Mouse (Mus musculus) gastrocnemius, postnatal 25 days (tissue): ENCODE results near the gene Prpsap1. TPM values are rescaled to one million over a fixed set of nuclear protein-coding genes. Genes with fewer than 3 reads are reported as not detected.

Source experiments
- DNase-seq: peaks from one replicate; pipeline ENCODE4 v3.0.0; 2022
- long read RNA-seq, 2 experiments: library from polyadenylated mRNA; stranded (forward); transcript quantifications; one replicate each; pipeline ENCODE4 v2.0.0; 2021
- total RNA-seq, 2 experiments: library from RNA; stranded (reverse); gene quantifications; 1 replicate in 1 of 2; 2 replicates in 1 of 2; pipeline ENCODE4 v1.2.3; 2021

The Prpsap1 gene
- total RNA-seq: 10 to 100 TPM; 17.0 to 18.9 TPM
- long read RNA-seq, experiment 1, transcript Prpsap1-201 (10 exons, 1,841 nt): major isoform, 18 of 21 reads
- long read RNA-seq, experiment 1, partial matches to known transcripts: 0 of 21 reads
- long read RNA-seq, experiment 1, other reads (novel, unspliced or antisense): 2 of 21 reads
- long read RNA-seq, experiment 2, transcript Prpsap1-201 (10 exons, 1,841 nt): major isoform, 33 of 37 reads
- long read RNA-seq, experiment 2, partial matches to known transcripts: 1 of 37 reads
- long read RNA-seq, experiment 2, other reads (novel, unspliced or antisense): 2 of 37 reads

GRCm38 (mm10) chr11:116493795-116494252, at the start of gene Prpsap1:
Gene Prpsap1, minus strand, starts transcription at chr11:116494202.
- DNase-seq: peak; percentile 50

DNA sequence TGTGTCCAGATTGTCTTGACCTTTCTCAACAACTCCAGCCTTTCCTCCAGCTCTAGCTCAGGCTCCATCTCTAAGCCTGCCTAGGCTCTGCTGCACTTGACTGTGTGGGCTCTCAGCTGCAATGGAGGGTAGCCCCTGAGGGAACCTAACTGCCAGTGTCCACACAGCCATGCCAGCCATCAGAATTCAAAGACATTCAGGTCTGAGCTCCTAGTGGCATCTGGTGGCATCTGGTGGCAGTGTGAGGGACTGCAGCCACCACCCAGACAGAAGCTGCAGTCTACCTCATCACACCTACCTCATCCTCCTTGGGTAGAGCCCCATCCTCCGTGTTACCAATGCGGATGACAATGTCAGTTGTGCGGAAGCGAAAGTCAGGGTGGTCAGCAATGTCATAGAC, 49.1 kb upstream of the Prpsap1 start:
- DNase-seq: no peak

GRCm38 (mm10) chr11:116541183-116541582, 47.2 kb upstream of the Prpsap1 start:
- DNase-seq: no peak

DNA sequence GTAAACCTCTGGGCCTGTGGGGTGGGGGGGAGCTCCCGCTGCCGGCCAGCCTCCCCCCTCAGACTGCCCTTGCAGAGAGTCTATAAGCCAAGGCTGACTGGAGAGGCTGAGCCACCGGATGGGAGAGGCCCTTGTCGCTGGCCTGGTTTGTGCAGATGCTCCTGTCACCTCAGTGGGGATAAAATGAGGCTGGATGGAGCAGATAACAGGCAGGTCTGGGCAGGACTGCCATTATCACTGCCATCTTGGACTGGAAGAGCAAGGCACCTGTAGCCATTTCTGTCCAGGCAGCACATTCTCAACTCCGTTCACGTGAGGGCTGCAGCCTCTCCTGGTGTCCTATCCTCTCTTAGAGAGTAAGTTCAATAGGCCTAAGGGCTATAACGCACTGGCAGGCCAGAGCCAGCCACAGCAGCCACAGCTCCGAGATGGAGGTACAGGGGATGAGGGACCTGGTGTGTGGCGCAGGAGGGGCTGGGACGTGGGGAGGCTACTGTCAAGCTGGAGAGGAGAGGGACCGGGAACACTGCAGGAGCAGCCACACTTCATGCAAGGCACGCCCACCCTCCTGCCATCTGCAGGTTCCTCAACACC, 44.2 kb upstream of the Prpsap1 start:
- no peak for DNase-seq

- DNase-seq: no peak
Measured at GRCm38 (mm10) chr11:116537388-116537787, 43.4 kb upstream of the Prpsap1 start.

GRCm38 (mm10) chr11:116536685-116537084, 42.7 kb upstream of the Prpsap1 start:
- DNase-seq: no peak

DNA sequence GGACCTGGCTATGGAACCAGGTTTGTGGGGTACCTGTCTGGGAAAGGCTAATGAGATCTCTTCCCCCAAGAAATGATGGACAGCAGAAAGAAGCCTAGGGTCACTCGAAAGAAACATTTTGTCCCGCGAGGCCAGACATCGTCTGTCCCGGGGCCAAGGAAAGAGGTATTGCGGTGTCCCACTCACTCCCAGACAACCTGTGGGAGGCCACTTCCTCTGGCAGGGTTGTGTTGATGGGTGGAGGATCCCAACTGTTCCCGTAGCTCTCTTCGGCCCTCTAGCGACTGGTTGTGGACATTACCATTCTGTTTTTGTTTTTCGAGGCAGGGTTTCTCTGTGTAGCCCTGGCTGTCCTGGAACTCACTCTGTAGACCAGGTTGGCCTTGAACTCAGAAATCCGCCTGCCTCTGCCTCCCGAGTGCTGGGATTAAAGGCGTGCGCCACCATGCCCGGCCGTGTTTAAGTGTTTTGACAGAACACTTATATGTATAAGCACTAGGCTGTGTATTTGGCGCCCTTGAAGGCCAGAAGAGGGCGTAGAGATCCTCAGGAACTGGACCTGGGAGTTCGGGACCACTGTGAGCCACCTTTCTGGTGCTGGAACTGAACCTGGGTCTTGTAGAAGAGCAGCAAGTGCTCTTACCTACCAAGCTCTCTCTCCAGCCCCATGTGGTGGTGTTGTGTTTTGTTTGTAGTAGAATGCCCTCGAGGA, 40.3 kb upstream of the Prpsap1 start:
- peak; percentile 57 for DNase-seq

DNA sequence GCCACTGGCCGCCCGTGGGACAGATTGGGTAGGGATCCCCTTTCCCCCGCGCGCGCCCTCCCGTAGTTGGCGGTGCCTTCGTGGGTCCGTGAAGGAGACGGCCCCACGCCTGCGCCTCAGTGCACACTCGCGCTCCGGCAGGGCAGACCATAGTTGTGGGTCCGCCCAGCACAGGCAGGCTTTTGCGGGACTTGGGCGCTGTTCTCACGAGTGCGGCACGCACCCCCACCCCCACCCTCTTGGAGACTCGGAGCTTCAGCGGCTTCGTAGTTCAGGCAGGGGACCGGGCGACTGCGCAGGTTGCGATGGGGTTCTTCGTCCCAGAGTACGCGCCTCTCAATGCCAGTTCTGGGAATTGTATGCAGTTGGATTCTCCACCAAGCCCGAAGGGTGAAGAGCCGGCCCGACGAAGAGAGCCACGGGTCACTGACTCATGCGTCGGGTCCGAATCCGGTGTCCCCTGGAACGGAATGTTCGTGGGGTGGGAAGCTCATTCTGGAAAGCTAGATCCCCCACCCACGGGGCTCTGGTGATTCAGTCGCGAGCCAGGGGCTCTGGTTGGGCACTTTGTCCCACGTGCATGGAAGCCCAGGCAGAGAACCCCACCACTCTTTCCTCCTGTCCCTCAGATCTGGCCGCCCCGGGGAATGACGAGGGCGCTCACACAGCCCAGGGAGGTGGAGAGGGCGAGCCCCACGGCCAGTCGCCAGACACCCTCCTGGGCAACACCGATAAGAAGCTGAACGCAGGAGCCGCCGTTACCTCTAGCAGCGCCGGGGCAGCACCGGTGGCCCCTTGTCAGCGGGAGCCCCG, 39.5 kb upstream of the Prpsap1 start:
- peak; percentile 34 for DNase-seq

GRCm38 (mm10) chr11:116532810-116533338, 38.9 kb upstream of the Prpsap1 start:
- peak; percentile 72 for DNase-seq

DNA sequence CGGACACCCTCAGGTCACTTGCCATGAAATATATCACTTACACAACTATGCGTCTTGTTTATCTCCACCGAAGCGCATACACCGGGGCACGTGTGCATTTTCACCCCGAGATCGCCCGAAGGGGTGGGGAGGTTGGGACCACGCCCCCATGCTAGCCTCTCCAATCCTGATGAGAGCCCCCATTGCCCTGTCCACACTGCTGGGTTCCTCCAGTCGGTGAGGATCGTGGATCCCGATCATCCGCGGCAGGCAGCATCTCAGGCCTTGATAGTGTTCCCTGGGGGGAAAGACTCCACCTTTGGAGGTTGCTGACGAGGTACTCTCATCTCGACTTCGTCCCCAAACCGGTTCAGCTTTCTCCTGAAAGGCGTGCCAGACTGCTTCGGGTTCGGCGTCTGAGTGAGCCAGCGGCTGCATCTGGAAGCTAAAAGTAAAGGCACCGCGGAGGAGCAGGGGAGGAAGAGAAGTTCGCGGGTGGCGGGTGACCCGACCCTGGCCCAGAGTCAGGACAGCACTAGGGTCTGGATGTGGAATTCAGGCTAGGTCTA, 38.3 kb upstream of the Prpsap1 start:
- DNase-seq: no peak

GRCm38 (mm10) chr11:116531371-116532191, 37.6 kb upstream of the Prpsap1 start:
- no peak for DNase-seq

DNA sequence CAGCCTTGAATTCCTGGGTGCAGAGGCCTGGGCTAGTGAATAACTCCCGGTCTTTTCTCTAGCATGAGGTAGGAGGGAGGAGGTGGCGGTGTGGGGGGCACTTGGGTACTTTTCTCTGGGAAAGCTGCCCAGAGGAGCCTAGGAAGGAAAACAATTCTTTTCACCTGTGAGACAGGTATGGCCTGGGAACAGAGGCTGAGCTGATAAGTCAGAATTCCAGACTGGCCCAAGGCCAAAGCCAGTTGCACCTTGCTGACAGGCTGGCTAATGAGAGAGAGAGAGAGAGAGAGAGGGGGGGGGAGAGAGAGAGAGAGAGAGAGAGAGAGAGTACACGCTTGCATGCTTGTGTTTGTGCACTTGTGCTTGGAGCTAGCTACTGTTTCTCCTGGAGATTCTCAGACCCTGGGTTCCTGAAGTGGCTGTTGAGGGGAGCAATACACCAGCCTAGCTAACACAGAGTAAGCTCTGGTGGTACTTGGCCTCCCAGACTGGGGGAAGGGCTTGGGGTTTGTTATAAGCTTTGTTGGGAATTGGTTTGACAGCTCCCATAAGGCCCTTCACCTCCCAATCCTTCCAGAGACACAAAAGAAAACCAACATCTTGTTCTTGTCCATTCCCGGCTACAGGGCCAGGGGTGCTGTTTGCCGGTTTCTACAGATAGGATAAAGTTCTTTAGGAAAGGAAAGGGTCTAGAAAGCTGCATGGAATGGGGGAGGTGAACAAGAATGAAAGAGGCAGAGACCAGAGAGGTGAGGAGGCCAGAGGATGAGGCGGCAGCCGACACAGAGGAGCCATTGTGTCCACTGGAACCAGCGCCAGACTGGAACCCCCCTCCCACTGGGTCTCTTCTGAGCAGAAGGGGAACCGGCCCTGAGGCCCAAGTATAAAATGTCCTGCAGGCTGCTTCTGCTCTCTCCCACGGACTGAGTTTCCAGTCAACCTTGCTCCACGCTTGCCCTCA, 36.5 kb upstream of the Prpsap1 start, which contains the start of gene Sphk1:
Sphk1 (plus strand) TSS at position 739 of the 961 bp plus-strand sequence.
- no peak for DNase-seq

DNA sequence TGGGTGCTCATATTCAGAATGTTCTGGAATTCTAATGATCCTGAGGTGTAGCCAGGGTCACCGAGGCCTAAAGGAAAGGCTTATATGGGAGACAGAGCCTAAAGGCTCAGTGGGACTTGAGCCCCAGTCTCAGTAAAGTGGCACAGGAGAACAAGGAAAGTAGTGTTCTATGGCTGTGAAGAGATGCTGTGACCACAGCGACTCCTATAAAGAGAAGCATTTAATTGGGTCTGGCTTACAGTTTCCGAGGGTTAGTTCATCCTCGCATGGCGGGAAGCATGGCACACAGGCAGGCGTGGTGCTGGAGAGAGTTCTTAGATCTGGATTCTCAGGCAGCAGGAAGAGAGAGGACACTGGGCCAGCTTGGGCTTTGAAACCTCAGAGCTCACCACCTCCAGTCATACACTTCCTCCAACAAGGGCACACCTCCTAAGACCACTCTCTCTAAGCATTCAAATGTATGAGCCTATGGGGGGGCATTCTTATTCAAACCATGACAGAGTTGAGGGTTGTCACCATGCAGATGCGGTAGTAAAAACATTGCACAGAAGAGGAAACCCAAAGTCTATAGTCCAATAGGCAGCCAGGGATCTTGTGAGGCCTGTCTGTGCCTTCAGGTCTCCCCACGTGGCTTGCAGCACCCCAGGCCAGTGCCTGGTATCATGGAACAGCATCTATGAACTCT, 34.8 kb upstream of the Prpsap1 start:
- DNase-seq: no peak

DNA sequence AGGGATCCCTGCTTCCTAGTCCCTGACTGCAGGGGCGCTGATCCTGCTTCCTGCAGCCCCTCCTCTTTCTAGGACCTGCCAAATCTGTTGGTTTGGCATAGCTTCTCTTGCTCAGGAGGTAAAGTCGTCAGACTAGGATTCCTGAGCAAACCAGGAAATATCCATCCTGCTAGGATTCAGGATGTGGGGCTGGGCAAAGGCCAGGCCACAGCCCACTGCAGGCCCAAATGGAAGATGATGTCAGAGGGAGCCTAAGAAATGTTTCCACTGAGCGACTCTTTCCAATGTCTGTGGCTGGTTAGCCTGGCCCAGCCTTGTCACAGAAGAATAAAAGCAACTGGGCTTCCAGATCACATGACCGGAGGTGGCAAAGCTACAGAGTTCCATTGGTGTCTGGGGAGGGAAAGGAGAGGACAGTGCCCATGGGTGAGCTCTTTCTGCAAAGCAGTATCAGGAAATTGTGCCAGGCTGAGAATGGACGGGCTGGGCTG, 29.7 kb upstream of the Prpsap1 start:
- peak; percentile 63 for DNase-seq

DNA sequence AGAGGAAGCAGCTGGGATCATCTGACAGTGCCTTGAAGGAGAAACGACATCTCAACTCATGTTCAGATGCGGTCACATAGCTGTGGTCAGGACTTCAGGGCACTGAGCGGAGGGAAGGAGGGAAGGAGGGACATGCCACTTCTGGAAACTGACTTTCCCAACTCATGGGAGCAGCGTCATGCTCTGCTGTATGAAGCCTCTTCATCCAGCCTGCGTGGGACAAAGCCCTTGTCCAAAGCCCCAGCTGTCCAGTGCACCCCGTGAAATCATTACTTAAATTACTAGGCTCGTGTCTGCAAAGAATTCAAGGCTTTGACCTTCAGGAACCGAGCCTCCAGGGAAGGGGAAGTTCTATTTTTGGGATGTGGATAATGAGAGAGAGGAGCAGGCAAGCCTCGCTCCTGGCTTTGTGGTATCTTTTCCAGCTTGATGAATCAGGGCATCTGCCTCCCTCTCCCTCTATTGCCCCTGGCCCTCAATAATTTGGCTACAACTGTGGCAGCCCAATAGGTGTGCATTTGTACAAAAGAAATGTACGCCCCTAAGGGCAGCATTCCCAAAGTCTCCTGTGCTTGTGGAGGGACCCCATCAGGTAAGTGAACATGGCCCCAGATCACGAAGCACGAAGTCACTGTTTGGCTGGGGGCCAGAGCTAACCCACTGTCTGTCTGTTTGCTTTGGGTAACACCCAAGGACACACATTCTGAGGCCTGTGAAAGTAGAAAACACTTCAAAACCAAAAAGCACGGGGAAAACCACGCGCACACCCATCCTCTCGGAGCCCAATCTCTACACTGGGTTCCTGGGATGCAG, 29.1 kb upstream of the Prpsap1 start:
- no peak for DNase-seq

DNA sequence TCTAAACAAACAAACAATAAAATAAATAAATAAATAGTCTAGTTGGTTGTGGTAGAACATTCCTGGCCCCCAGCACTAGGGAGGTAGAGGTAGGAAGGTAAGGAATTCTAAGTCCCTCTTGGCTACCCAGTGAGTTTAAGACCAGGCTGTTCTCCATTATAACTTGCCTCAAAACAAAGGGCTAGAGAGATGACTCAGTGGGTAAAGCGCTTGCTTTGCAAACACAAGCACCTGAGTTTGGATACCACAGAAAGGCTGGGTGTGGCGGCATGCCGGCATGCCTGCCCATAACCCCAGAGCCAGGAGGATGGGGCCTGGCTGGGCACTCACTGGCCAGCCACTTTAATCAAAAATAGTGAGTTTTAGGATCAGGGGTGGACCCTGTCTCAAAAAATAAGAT, 28.0 kb upstream of the Prpsap1 start:
- DNase-seq: no peak

DNA sequence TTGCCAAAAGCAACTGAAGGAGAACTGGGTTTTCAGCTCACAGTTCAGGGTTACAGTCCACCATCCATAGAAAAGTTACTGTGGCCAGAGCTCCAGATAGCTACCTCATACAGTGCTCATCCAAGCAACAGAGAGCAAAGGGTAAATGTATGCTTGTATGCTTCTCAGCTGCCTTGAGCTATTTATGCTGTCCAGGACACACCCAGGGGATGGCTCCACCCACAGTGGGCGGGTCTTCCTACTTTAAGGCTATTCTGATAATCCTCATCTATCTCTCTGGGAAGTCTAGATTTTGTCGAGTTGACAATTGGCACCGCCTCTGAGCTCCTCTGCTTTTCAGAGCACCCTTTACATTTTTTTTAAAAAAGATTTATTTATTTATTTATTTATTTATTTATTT, 27.1 kb upstream of the Prpsap1 start:
- DNase-seq: no peak

DNA sequence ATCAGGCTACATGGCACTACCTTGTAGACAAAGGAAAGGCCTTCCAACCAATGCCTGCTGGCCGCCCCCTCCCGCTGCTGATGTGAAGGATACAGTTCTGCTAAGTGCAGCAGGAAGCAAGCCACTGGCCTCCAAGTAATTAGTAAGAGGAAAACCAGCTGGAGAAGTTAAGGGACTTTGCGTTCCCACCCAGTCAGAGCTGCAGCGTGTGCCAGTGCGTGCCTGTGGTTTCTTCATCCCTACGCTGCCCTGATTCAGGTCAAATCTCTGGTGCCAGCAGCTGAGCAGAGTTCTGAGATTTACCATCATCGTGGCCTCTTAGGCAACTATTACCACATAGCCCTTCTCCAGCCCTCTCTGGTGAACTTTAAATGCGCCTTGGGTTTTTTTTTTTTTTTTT, 24.5 kb upstream of the Prpsap1 start:
- peak; percentile 60 for DNase-seq
